Mouse (Mus musculus): ENCODE results near the gene Rhag. TPM values are rescaled to one million over a fixed set of nuclear protein-coding genes. Genes with fewer than 3 reads are reported as not detected.

Rhag gene
- total and polyA plus RNA-seq, 3 experiments = 17.8 to 91.3 TPM; not detected in 1

DNA sequence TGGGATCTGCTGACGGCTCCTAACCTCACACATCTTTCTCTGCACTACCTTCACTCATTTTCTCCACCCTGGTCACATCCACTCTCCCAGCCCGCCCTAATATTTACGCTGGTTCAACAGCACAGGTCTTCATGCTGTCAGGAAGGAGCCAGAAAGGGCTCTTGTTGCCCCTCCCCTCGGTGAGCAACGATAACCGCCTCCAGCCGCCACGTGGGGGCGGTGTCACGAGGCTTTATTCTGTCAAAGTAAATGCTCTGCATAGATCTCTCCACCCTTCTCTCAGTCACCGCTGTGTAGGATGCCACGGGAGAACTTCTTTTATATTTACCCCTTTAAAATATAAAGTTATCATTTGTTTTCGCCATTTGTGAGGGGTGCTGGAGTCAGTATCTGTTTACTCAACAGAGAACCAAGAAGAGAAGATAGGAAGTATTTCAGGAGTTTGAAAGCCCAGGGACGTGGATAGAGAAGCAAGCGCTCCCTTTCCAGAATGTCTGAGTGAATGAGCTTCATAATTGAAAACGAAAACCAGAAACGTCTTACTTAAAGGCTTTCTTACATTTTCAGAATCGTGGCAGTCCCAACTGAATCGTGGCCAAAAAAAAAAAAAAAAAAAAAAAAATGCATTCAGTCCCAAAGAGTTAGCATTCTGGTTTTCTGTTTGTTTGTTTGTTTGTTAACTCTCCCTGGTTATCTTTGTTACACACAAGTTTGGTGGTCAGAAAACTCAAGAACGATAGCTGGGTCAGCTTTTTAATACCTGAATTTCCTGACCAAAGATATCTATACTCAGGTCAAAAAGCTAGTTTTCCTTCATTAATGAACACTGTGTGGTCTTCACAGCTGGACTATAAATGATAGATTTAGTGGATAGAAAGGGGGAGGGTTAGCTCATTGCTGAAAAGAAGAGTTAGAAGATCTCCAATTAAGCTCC is 16.7 kb upstream of the Rhag start:
- Histone ChIP-seq H3K4me3 (ENCODE audit: control insufficient read depth in 1 of 2, insufficient read depth in 1 of 2, low read depth in 2 of 2, low read length in 2 of 2) (peak overlapping the region; percentile 25 to 49), H3K9ac (ENCODE audit: control insufficient read depth, low read depth, low read length, poor library complexity, severe bottlenecking) (peak overlapping the region; percentile 68), H3K79me2 (ENCODE audit: control insufficient read depth, insufficient read depth, low read length, poor library complexity) (no peaks in the 10 kb centered on the region), H3K27me3 (ENCODE audit: control insufficient read depth in 1 of 2, insufficient read depth in 2 of 2, low read length in 2 of 2) (no peaks in the 10 kb centered on the region), H3K36me3 (ENCODE audit: control insufficient read depth in 1 of 2, insufficient read depth in 2 of 2, low read length in 2 of 2) (peaks cover 0 to 27% of the 10 kb centered on the region in 2 experiments; a peak in 2 of 4 replicates), H3K9me3 (replicated peaks; ENCODE audit: insufficient read depth, low read length) (no peaks in the 10 kb centered on the region), H3K4me1 (ENCODE audit: control insufficient read depth in 1 of 2, insufficient read depth in 2 of 2, low read length in 2 of 2) (peaks cover 4 to 6% of the 10 kb centered on the region in 2 experiments; a peak in 3 of 4 replicates), H3K27ac (ENCODE audit: control insufficient read depth, low read depth, low read length) (peak overlapping the region; percentile 61)
- DNase-seq (ENCODE audit: low read depth, low spot score) = peak; percentile 91
- peak in 1 of 2 experiments; percentile 43; a peak in 2 of 4 replicates for TF ChIP-seq EP300 (IDR thresholded peaks at IDR 0.05; ENCODE audit: low read depth in 1 of 2, low read length in 2 of 2)
- 0 out of 2 replicates have a peak, but pooled peaks have one; percentile 31 for TF ChIP-seq BHLHE40 (IDR thresholded peaks at IDR 0.05; ENCODE audit: borderline replicate concordance, low read depth, low read length)
- 0 out of 2 replicates have a peak, but pooled peaks have one; percentile 23 for TF ChIP-seq NELFE (IDR thresholded peaks at IDR 0.05; ENCODE audit: low read depth, low read length)
- TF ChIP-seq ETS1 (IDR thresholded peaks at IDR 0.05; ENCODE audit: low read depth, low read length) = 0 out of 2 replicates have a peak, but pooled peaks have one; percentile 43
- TF ChIP-seq ZNF384 (IDR thresholded peaks at IDR 0.05; ENCODE audit: low read depth, low read length) = peak; percentile 85
- peak; percentile 77 for TF ChIP-seq SIN3A (IDR thresholded peaks at IDR 0.05; ENCODE audit: low read length)
- no peak for TF ChIP-seq JUND (IDR thresholded peaks at IDR 0.05; ENCODE audit: low read depth, low read length)
- peak; percentile 38 to 74 (median 67) for TF ChIP-seq CTCF (IDR thresholded peaks at IDR 0.05 in 2 of 3, conservative IDR thresholded peaks at IDR 0.05 in 1 of 3; ENCODE audit: control insufficient read depth in 1 of 3, insufficient read depth in 1 of 3, low read depth in 2 of 3, low read length in 3 of 3, poor library complexity in 1 of 3, severe bottlenecking in 1 of 3)
- peak; percentile 33 for TF ChIP-seq RAD21 (IDR thresholded peaks at IDR 0.05; ENCODE audit: low read depth, low read length)
- TF ChIP-seq MYB (IDR thresholded peaks at IDR 0.05; ENCODE audit: low read depth, low read length) = no peak
- TF ChIP-seq E2F4 (IDR thresholded peaks at IDR 0.05; ENCODE audit: borderline replicate concordance, low read depth, low read length) = no peak
- TF ChIP-seq SMC3 (IDR thresholded peaks at IDR 0.05; ENCODE audit: low read depth, low read length) = peak; percentile 59
- no peak for TF ChIP-seq TCF12 (IDR thresholded peaks at IDR 0.05; ENCODE audit: low read depth, low read length)
- 0 out of 2 replicates have a peak, but pooled peaks have one; percentile 21 for TF ChIP-seq ELF1 (IDR thresholded peaks at IDR 0.05; ENCODE audit: low read depth, low read length)
- peak; percentile 95 for TF ChIP-seq MAX (IDR thresholded peaks at IDR 0.05; ENCODE audit: low read length)
- 0 out of 2 replicates have a peak, but pooled peaks have one; percentile 61 for TF ChIP-seq MYC (IDR thresholded peaks at IDR 0.05; ENCODE audit: low read depth, low read length)
- TF ChIP-seq MXI1 (IDR thresholded peaks at IDR 0.05; ENCODE audit: low read depth, low read length) = peak; percentile 90
- peak; percentile 94 for TF ChIP-seq MAZ (IDR thresholded peaks at IDR 0.05; ENCODE audit: low read depth, low read length)
- no peak for TF ChIP-seq GABPA (IDR thresholded peaks at IDR 0.05; ENCODE audit: low read depth, low read length)
- peak; percentile 75 for TF ChIP-seq USF1 (IDR thresholded peaks at IDR 0.05; ENCODE audit: low read depth, low read length)

All from MEL (cell line).